20 mouse cellular contexts compared by ENCODE assay signal in the genomic region with DNA sequence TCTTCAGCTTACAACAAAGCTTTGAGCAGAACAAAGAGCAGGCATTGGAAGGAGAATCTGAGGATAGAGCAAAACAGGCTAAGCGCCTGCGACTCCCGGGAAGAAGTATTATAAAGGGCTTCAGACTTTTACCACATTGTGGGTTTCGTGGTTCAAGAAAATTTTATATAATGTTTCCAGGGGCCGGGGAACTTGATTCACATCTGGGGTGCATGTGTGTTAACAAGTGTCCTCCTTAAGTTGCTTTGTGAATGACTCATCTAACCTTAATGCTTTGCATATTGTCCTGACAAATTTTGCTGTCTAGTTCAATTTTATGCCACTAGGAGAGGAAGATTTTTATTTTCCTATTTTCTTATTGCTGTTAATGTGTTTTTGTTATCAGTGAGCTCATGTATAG. TPM values are rescaled to one million over a fixed set of nuclear protein-coding genes. Genes with fewer than 3 reads are reported as not detected.
A peak's percentile ranks its signal among the peaks of the same experiment; 100 is the strongest.
DNase-seq lines count a peak whose midpoint lies in the region; ATAC-seq and TF ChIP-seq lines count a peak whose summit lies in the region.
"Had no signal": no experiment of that assay in that cellular context is flagged by ENCODE, and none has a peak within 500 bp of the region (broad histone marks: within the 10 kb centered on the region; RNA-seq: fewer than 3 reads in every experiment).

No protein-coding gene starts in this region.

- no peak overlapping the region for H3K4me2 ChIP-seq in embryonic facial prominence, embryonic 15.5 days (replicated peaks)
- H3K4me2 ChIP-seq in myocyte (ENCODE audit: low read depth), result peak overlapping the region; percentile 13
- no peak overlapping the region for H3K4me2 ChIP-seq in lung, postnatal 0 days (replicated peaks; ENCODE audit: low read depth, low read length)
- H3K4me2 ChIP-seq: forebrain, embryonic 12.5 days; hindbrain, embryonic 13.5 days; intestine, embryonic 15.5 days had no signal

- no peak for TF ChIP-seq POLR2A in myocyte (IDR thresholded peaks at IDR 0.05; ENCODE audit: insufficient read length, low read depth)

- DNase-seq in 416B (ENCODE audit: low read depth), result peak; percentile 27
- DNase-seq in NIH3T3 (ENCODE audit: low read depth), result peak; percentile 70
- no peak for DNase-seq in adrenal gland, postnatal 36 days
- DNase-seq in spleen, postnatal 36 days (ENCODE audit: low spot score in 2 of 2), result no peak
- no peak for DNase-seq in lung, postnatal 0 days (ENCODE audit: low spot score)
- DNase-seq: adrenal gland, adult 8-10 months; cerebellum, adult 11 months; cerebellum, adult 8-10 months; cerebellum, postnatal 14 days; embryo, embryonic 11 days; gastrocnemius, postnatal 10 days; heart, adult 18-20 months; heart, postnatal 10 days had no signal

- H3ac ChIP-seq in myocyte (ENCODE audit: control insufficient read depth, insufficient read length), result no peak overlapping the region

- 38% methylated on average over 5 of the region's 5 CpGs for WGBS in embryonic facial prominence, embryonic 15.5 days
- 92% methylated on average over 5 of the region's 5 CpGs for WGBS in lung, postnatal 0 days

- no peaks in the 10 kb centered on the region for H3K9me3 ChIP-seq in embryonic facial prominence, embryonic 15.5 days (replicated peaks)
- H3K9me3 ChIP-seq in lung, postnatal 0 days (ENCODE audit: low read length), result no peaks in the 10 kb centered on the region
- H3K9me3 ChIP-seq: forebrain, embryonic 12.5 days; heart, embryonic 10.5 days; hindbrain, embryonic 13.5 days; intestine, embryonic 15.5 days had no signal

- no peaks in the 10 kb centered on the region for H3K79me2 ChIP-seq in myocyte (ENCODE audit: control insufficient read depth, insufficient read depth)

- ATAC-seq in embryonic facial prominence, embryonic 15.5 days (ENCODE audit: insufficient number of reproducible peaks, low FRiP score, low TSS enrichment, low read depth), result no peak
- no peak for ATAC-seq in lung, postnatal 0 days
- ATAC-seq: forebrain, embryonic 16.5 days; intestine, embryonic 15.5 days had no signal

- H3K4me3 ChIP-seq in embryonic facial prominence, embryonic 15.5 days (replicated peaks), result no peak overlapping the region
- no peak overlapping the region for H3K4me3 ChIP-seq in myocyte
- H3K4me3 ChIP-seq in lung, postnatal 0 days (ENCODE audit: low read depth, low read length), result no peak overlapping the region
- H3K4me3 ChIP-seq: forebrain, embryonic 12.5 days; heart, embryonic 10.5 days; hindbrain, embryonic 13.5 days; intestine, embryonic 15.5 days had no signal

- H3K27me3 ChIP-seq in embryonic facial prominence, embryonic 15.5 days, result no peaks in the 10 kb centered on the region
- no peaks in the 10 kb centered on the region for H3K27me3 ChIP-seq in myocyte (ENCODE audit: control insufficient read depth, insufficient read depth, insufficient read length)
- no peaks in the 10 kb centered on the region for H3K27me3 ChIP-seq in lung, postnatal 0 days (replicated peaks; ENCODE audit: insufficient read depth, low read length)
- H3K27me3 ChIP-seq: forebrain, embryonic 12.5 days; hindbrain, embryonic 13.5 days; intestine, embryonic 15.5 days had no signal

- TF ChIP-seq CTCF in lung, postnatal 0 days (IDR thresholded peaks at IDR 0.05), result no peak

- no peaks in the 10 kb centered on the region for H3K4me1 ChIP-seq in embryonic facial prominence, embryonic 15.5 days
- H3K4me1 ChIP-seq in lung, postnatal 0 days (ENCODE audit: insufficient read depth, low read depth, low read length), result peaks cover 2% of the 10 kb centered on the region; the same call in 1 of the 2 replicates
- H3K4me1 ChIP-seq: heart, embryonic 10.5 days; intestine, embryonic 15.5 days had no signal

- no peaks in the 10 kb centered on the region for H3K36me3 ChIP-seq in embryonic facial prominence, embryonic 15.5 days
- no peaks in the 10 kb centered on the region for H3K36me3 ChIP-seq in myocyte (ENCODE audit: control insufficient read depth, insufficient read depth)
- no peaks in the 10 kb centered on the region for H3K36me3 ChIP-seq in lung, postnatal 0 days (ENCODE audit: insufficient read depth, low read length)
- H3K36me3 ChIP-seq: forebrain, embryonic 12.5 days; heart, embryonic 10.5 days; hindbrain, embryonic 13.5 days; intestine, embryonic 15.5 days had no signal

- peak overlapping the region; percentile 55; the same call in 1 of the 2 replicates for H3K27ac ChIP-seq in embryonic facial prominence, embryonic 15.5 days (replicated peaks)
- H3K27ac ChIP-seq in lung, postnatal 0 days (ENCODE audit: low read length), result no peak overlapping the region
- H3K27ac ChIP-seq: forebrain, embryonic 12.5 days; heart, embryonic 10.5 days; hindbrain, embryonic 13.5 days; intestine, embryonic 15.5 days had no signal

- no peak overlapping the region for H3K9ac ChIP-seq in embryonic facial prominence, embryonic 15.5 days
- H3K9ac ChIP-seq in lung, postnatal 0 days (replicated peaks; ENCODE audit: low read depth), result no peak overlapping the region
- H3K9ac ChIP-seq: forebrain, embryonic 12.5 days; hindbrain, embryonic 13.5 days; intestine, embryonic 15.5 days had no signal

- TF ChIP-seq EP300 in lung, postnatal 0 days (IDR thresholded peaks at IDR 0.05), result no peak

TF ChIP-seq in myocyte, 11 proteins besides CTCF, POLR2A, EP300 and RAD21:
- TF ChIP-seq MAX (IDR thresholded peaks at IDR 0.05; ENCODE audit: low read depth) (no peak), CEBPB (IDR thresholded peaks at IDR 0.05; ENCODE audit: insufficient read depth, poor library complexity, severe bottlenecking) (no peak), E2F4 (IDR thresholded peaks at IDR 0.05; ENCODE audit: insufficient read depth) (no peak), REST (IDR thresholded peaks at IDR 0.05; ENCODE audit: insufficient read depth, insufficient read length) (no peak), TCF12 (IDR thresholded peaks at IDR 0.05; ENCODE audit: insufficient read depth, poor library complexity, severe bottlenecking) (no peak), USF1 (IDR thresholded peaks at IDR 0.05; ENCODE audit: low read depth) (no peak), MYOD1 (IDR thresholded peaks at IDR 0.05; ENCODE audit: control insufficient read depth in 1 of 3, insufficient read length in 2 of 3, low read depth in 2 of 3) (no peak), TCF3 (IDR thresholded peaks at IDR 0.05; ENCODE audit: insufficient read length, low read depth) (no peak), POLR2AphosphoS2 (IDR thresholded peaks at IDR 0.05; ENCODE audit: insufficient read length, low read depth) (no peak), MYOG (IDR thresholded peaks at IDR 0.05; ENCODE audit: control insufficient read depth in 1 of 3, insufficient read depth in 1 of 3, insufficient read length in 2 of 3, low read depth in 2 of 3) (no peak), SRF (IDR thresholded peaks at IDR 0.05; ENCODE audit: control insufficient read depth, insufficient read length, low read depth) (no peak)
TF ChIP-seq in myocyte: peak in this region for 0.

RNA-seq across cellular contexts. Expression of a gene that starts 3.6 kb away (rescaled TPM):
- 22.4 and 24.0 TPM in 2 replicates for polyA plus RNA-seq in embryonic facial prominence, embryonic 15.5 days (2015; fragmentation: Nextera tagmentation; extraction: Ambion mirVana)
- polyA plus RNA-seq in myocyte (2012; fragmentation: generic; extraction: Trizol), result 5.0 TPM
- total RNA-seq in adrenal gland, postnatal 36 days (2021), result 100 to 1,000 TPM; 139 to 141 TPM
- 27.9 and 39.7 TPM in 2 replicates for polyA plus RNA-seq in lung, postnatal 0 days (2015; fragmentation: Nextera tagmentation; extraction: Ambion mirVana)

Comparison
In these comparisons a context has a peak if more than half of its experiments do, and no peak if none do; other contexts are left out.
1. DNase-seq: peak in 416B (single experiment) and NIH3T3 (single experiment); none in adrenal gland, postnatal 36 days (0 of 2), spleen, postnatal 36 days (0 of 2) and lung, postnatal 0 days (single experiment).